Mouse (Mus musculus): ENCODE results near the gene Vmn1r55. TPM values are rescaled to one million over a fixed set of nuclear protein-coding genes. Genes with fewer than 3 reads are reported as not detected.

The Vmn1r55 gene
- polyA plus RNA-seq, 1 experiment from 2014 or later = 0.01 TPM

- WGBS = 48% methylated on average over 4 of the region's 4 CpGs
- H3K27me3 ChIP-seq (ENCODE audit: control insufficient read depth, insufficient read depth, low read length) = no peaks in the 10 kb centered on the region
- no peak for ATAC-seq (ENCODE audit: insufficient number of reproducible peaks, insufficient read depth, low FRiP score, low read depth)
These were observed 41.2 kb downstream of the Vmn1r55 start for GRCm38 (mm10) chr7:5108272-5108671.

GRCm38 (mm10) chr7:5102564-5102963 lies 46.9 kb downstream of the Vmn1r55 start:
- H3K27ac ChIP-seq (replicated peaks in 1 of 2; ENCODE audit: control insufficient read depth in 1 of 2, insufficient read depth in 1 of 2, low read depth in 2 of 2, low read length in 2 of 2) = no peak overlapping the region
- H3K4me2 ChIP-seq (ENCODE audit: low read length) = no peak overlapping the region
- H3K9ac ChIP-seq (ENCODE audit: low read length) = no peak overlapping the region
- no peak overlapping the region for H3K4me3 ChIP-seq (ENCODE audit: control insufficient read depth in 1 of 2, insufficient read depth in 1 of 2, low read depth in 1 of 2, low read length in 2 of 2)
- H3K9me3 ChIP-seq (ENCODE audit: control insufficient read depth, low read length) = no peaks in the 10 kb centered on the region
- no peaks in the 10 kb centered on the region for H3K27me3 ChIP-seq (ENCODE audit: control insufficient read depth, insufficient read depth, low read length)
- WGBS = 87% methylated on average over 2 of the region's 2 CpGs
- H3K36me3 ChIP-seq (ENCODE audit: control insufficient read depth, insufficient read depth, low read length) = peaks cover 15% of the 10 kb centered on the region
- ATAC-seq (ENCODE audit: insufficient number of reproducible peaks, insufficient read depth, low FRiP score, low read depth) = no peak
- no peaks in the 10 kb centered on the region; a peak in 1 of 4 replicates for H3K4me1 ChIP-seq (ENCODE audit: control insufficient read depth in 2 of 2, insufficient read depth in 2 of 2, low read length in 2 of 2)

More at GRCm38 (mm10) chr7:5108272-5108671, 41.2 kb downstream of the Vmn1r55 start:
- H3K9ac ChIP-seq (ENCODE audit: low read length) = no peak overlapping the region
- H3K4me3 ChIP-seq (ENCODE audit: control insufficient read depth in 1 of 2, insufficient read depth in 1 of 2, low read depth in 1 of 2, low read length in 2 of 2) = no peak overlapping the region
- H3K9me3 ChIP-seq (ENCODE audit: control insufficient read depth, low read length) = 0 out of 2 replicates have a peak, but pooled peaks cover 4% of the 10 kb centered on the region
- no peak overlapping the region for H3K4me2 ChIP-seq (ENCODE audit: low read length)
- no peaks in the 10 kb centered on the region for H3K36me3 ChIP-seq (ENCODE audit: control insufficient read depth, insufficient read depth, low read length)
- H3K27ac ChIP-seq (replicated peaks in 1 of 2; ENCODE audit: control insufficient read depth in 1 of 2, insufficient read depth in 1 of 2, low read depth in 2 of 2, low read length in 2 of 2) = no peak overlapping the region
- no peaks in the 10 kb centered on the region for H3K4me1 ChIP-seq (ENCODE audit: control insufficient read depth in 2 of 2, insufficient read depth in 2 of 2, low read length in 2 of 2)

GRCm38 (mm10) chr7:5101066-5101663 lies 48.3 kb downstream of the Vmn1r55 start:
- Histone ChIP-seq H3K27ac (replicated peaks in 1 of 2; ENCODE audit: control insufficient read depth in 1 of 2, insufficient read depth in 1 of 2, low read depth in 2 of 2, low read length in 2 of 2) (no peak overlapping the region), H3K4me3 (ENCODE audit: control insufficient read depth in 1 of 2, insufficient read depth in 1 of 2, low read depth in 1 of 2, low read length in 2 of 2) (no peak overlapping the region), H3K4me2 (ENCODE audit: low read length) (no peak overlapping the region), H3K9me3 (ENCODE audit: control insufficient read depth, low read length) (no peaks in the 10 kb centered on the region), H3K9ac (ENCODE audit: low read length) (no peak overlapping the region), H3K27me3 (ENCODE audit: control insufficient read depth, insufficient read depth, low read length) (no peaks in the 10 kb centered on the region), H3K36me3 (ENCODE audit: control insufficient read depth, insufficient read depth, low read length) (peaks cover 29% of the 10 kb centered on the region), H3K4me1 (ENCODE audit: control insufficient read depth in 2 of 2, insufficient read depth in 2 of 2, low read length in 2 of 2) (no peaks in the 10 kb centered on the region; a peak in 1 of 4 replicates)
- WGBS = 84% methylated on average over 10 of the region's 10 CpGs
- ATAC-seq (ENCODE audit: insufficient number of reproducible peaks, insufficient read depth, low FRiP score, low read depth) = no peak

GRCm38 (mm10) chr7:5099796-5100195 lies 49.7 kb downstream of the Vmn1r55 start:
- WGBS = 82% methylated on average over 3 of the region's 3 CpGs

GRCm38 (mm10) chr7:5098769-5099168 lies 50.7 kb downstream of the Vmn1r55 start:
- no peak for ATAC-seq (ENCODE audit: insufficient number of reproducible peaks, insufficient read depth, low FRiP score, low read depth)
- Histone ChIP-seq H3K36me3 (ENCODE audit: control insufficient read depth, insufficient read depth, low read length) (peaks cover 53% of the 10 kb centered on the region), H3K27ac (replicated peaks in 1 of 2; ENCODE audit: control insufficient read depth in 1 of 2, insufficient read depth in 1 of 2, low read depth in 2 of 2, low read length in 2 of 2) (no peak overlapping the region), H3K4me2 (ENCODE audit: low read length) (no peak overlapping the region), H3K27me3 (ENCODE audit: control insufficient read depth, insufficient read depth, low read length) (no peaks in the 10 kb centered on the region), H3K4me1 (ENCODE audit: control insufficient read depth in 2 of 2, insufficient read depth in 2 of 2, low read length in 2 of 2) (no peaks in the 10 kb centered on the region; a peak in 1 of 4 replicates), H3K9me3 (ENCODE audit: control insufficient read depth, low read length) (no peaks in the 10 kb centered on the region), H3K9ac (ENCODE audit: low read length) (no peak overlapping the region), H3K4me3 (ENCODE audit: control insufficient read depth in 1 of 2, insufficient read depth in 1 of 2, low read depth in 1 of 2, low read length in 2 of 2) (no peak overlapping the region)
- 78% methylated on average over 5 of the region's 5 CpGs for WGBS

More at GRCm38 (mm10) chr7:5099796-5100195, 49.7 kb downstream of the Vmn1r55 start:
- Histone ChIP-seq H3K9me3 (ENCODE audit: control insufficient read depth, low read length) (no peaks in the 10 kb centered on the region), H3K9ac (ENCODE audit: low read length) (no peak overlapping the region), H3K27me3 (ENCODE audit: control insufficient read depth, insufficient read depth, low read length) (no peaks in the 10 kb centered on the region), H3K27ac (replicated peaks in 1 of 2; ENCODE audit: control insufficient read depth in 1 of 2, insufficient read depth in 1 of 2, low read depth in 2 of 2, low read length in 2 of 2) (no peak overlapping the region), H3K4me2 (ENCODE audit: low read length) (no peak overlapping the region), H3K36me3 (ENCODE audit: control insufficient read depth, insufficient read depth, low read length) (peaks cover 43% of the 10 kb centered on the region), H3K4me3 (ENCODE audit: control insufficient read depth in 1 of 2, insufficient read depth in 1 of 2, low read depth in 1 of 2, low read length in 2 of 2) (no peak overlapping the region), H3K4me1 (ENCODE audit: control insufficient read depth in 2 of 2, insufficient read depth in 2 of 2, low read length in 2 of 2) (no peaks in the 10 kb centered on the region; a peak in 1 of 4 replicates)
- ATAC-seq (ENCODE audit: insufficient number of reproducible peaks, insufficient read depth, low FRiP score, low read depth) = no peak

GRCm38 (mm10) chr7:5092831-5093510 lies 56.5 kb downstream of the Vmn1r55 start:
- WGBS = 80% methylated on average over 20 of the region's 21 CpGs
- Histone ChIP-seq H3K9me3 (ENCODE audit: control insufficient read depth, low read length) (no peaks in the 10 kb centered on the region), H3K4me2 (ENCODE audit: low read length) (no peak overlapping the region), H3K4me1 (ENCODE audit: control insufficient read depth in 2 of 2, insufficient read depth in 2 of 2, low read length in 2 of 2) (no peaks in the 10 kb centered on the region), H3K27me3 (ENCODE audit: control insufficient read depth, insufficient read depth, low read length) (no peaks in the 10 kb centered on the region), H3K27ac (replicated peaks in 1 of 2; ENCODE audit: control insufficient read depth in 1 of 2, insufficient read depth in 1 of 2, low read depth in 2 of 2, low read length in 2 of 2) (no peak overlapping the region), H3K4me3 (ENCODE audit: control insufficient read depth in 1 of 2, insufficient read depth in 1 of 2, low read depth in 1 of 2, low read length in 2 of 2) (no peak overlapping the region), H3K36me3 (ENCODE audit: control insufficient read depth, insufficient read depth, low read length) (peaks cover 99% of the 10 kb centered on the region), H3K9ac (ENCODE audit: low read length) (no peak overlapping the region)
- no peak for ATAC-seq (ENCODE audit: insufficient number of reproducible peaks, insufficient read depth, low FRiP score, low read depth)

- no peak for ATAC-seq (ENCODE audit: insufficient number of reproducible peaks, insufficient read depth, low FRiP score, low read depth)
- no peaks in the 10 kb centered on the region for H3K9me3 ChIP-seq (ENCODE audit: control insufficient read depth, low read length)
- 84% methylated on average over 6 of the region's 6 CpGs for WGBS
- H3K36me3 ChIP-seq (ENCODE audit: control insufficient read depth, insufficient read depth, low read length) = peaks cover 98% of the 10 kb centered on the region
- H3K27ac ChIP-seq (replicated peaks in 1 of 2; ENCODE audit: control insufficient read depth in 1 of 2, insufficient read depth in 1 of 2, low read depth in 2 of 2, low read length in 2 of 2) = no peak overlapping the region
- no peak overlapping the region for H3K4me2 ChIP-seq (ENCODE audit: low read length)
- no peak overlapping the region for H3K4me3 ChIP-seq (ENCODE audit: control insufficient read depth in 1 of 2, insufficient read depth in 1 of 2, low read depth in 1 of 2, low read length in 2 of 2)
- H3K9ac ChIP-seq (ENCODE audit: low read length) = no peak overlapping the region
- H3K4me1 ChIP-seq (ENCODE audit: control insufficient read depth in 2 of 2, insufficient read depth in 2 of 2, low read length in 2 of 2) = no peaks in the 10 kb centered on the region
- no peaks in the 10 kb centered on the region for H3K27me3 ChIP-seq (ENCODE audit: control insufficient read depth, insufficient read depth, low read length)
These were observed 57.1 kb downstream of the Vmn1r55 start for GRCm38 (mm10) chr7:5092381-5092780.

Data from heart, embryonic 14.5 days (tissue).